14 mouse cellular contexts compared by ENCODE assay signal in the genomic region with DNA sequence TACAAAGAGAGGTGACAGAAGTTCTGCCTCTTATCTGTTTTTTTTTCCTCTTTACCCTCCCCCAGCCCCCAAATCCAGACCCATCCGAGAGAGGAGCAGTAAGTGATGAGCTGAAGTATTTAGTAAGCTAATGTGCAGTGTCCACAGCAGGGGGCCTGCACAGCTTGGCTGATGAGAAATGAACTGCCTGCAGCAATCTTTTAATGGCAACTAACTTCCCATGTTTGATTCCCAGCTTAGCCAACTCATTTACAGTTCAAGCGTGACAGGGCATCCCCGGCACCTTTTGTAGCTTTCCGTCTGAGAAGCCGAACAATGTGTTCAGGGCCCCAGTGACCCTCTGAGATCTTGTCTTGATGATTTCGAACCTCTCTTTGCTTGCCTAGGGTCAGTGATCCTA.
DNase-seq lines count a peak whose midpoint lies in the region; ATAC-seq and TF ChIP-seq lines count a peak whose summit lies in the region.
"Had no signal": no experiment of that assay in that cellular context is flagged by ENCODE, and none has a peak within 500 bp of the region (broad histone marks: within the 10 kb centered on the region; RNA-seq: fewer than 3 reads in every experiment).

No protein-coding gene starts in this region.

- H3K4me3 ChIP-seq in forebrain, embryonic 10.5 days, result no peak overlapping the region
- no peak overlapping the region for H3K4me3 ChIP-seq in forebrain, embryonic 16.5 days (replicated peaks; ENCODE audit: low read length)
- H3K4me3 ChIP-seq in midbrain, embryonic 11.5 days (ENCODE audit: low read depth, low read length), result no peak overlapping the region
- no peak overlapping the region for H3K4me3 ChIP-seq in midbrain, embryonic 15.5 days
- H3K4me3 ChIP-seq in hindbrain, postnatal 0 days (ENCODE audit: low read length), result no peak overlapping the region
- H3K4me3 ChIP-seq: erythroblast, embryonic 14.5 days; limb, embryonic 12.5 days; liver, embryonic 15.5 days had no signal

- no peaks in the 10 kb centered on the region for H3K9me3 ChIP-seq in forebrain, embryonic 10.5 days
- H3K9me3 ChIP-seq in forebrain, embryonic 16.5 days (ENCODE audit: control insufficient read depth, low read length), result no peaks in the 10 kb centered on the region
- no peaks in the 10 kb centered on the region for H3K9me3 ChIP-seq in midbrain, embryonic 11.5 days (ENCODE audit: control insufficient read depth, low read length)
- H3K9me3 ChIP-seq in midbrain, embryonic 15.5 days, result no peaks in the 10 kb centered on the region
- H3K9me3 ChIP-seq in hindbrain, postnatal 0 days (ENCODE audit: low read length), result no peaks in the 10 kb centered on the region
- H3K9me3 ChIP-seq: limb, embryonic 12.5 days; liver, embryonic 15.5 days had no signal

- peaks cover 37% of the 10 kb centered on the region for H3K4me1 ChIP-seq in forebrain, embryonic 10.5 days
- peaks cover 18% of the 10 kb centered on the region for H3K4me1 ChIP-seq in forebrain, embryonic 16.5 days (replicated peaks; ENCODE audit: control insufficient read depth, insufficient read depth, low read length)
- H3K4me1 ChIP-seq in midbrain, embryonic 11.5 days (ENCODE audit: control insufficient read depth, insufficient read depth, low read length), result peaks cover 22% of the 10 kb centered on the region
- H3K4me1 ChIP-seq in midbrain, embryonic 15.5 days, result peaks cover 19% of the 10 kb centered on the region
- H3K4me1 ChIP-seq in hindbrain, postnatal 0 days (ENCODE audit: insufficient read depth, low read length), result no peaks in the 10 kb centered on the region
- H3K4me1 ChIP-seq: liver, embryonic 15.5 days had no signal

- H3K27ac ChIP-seq in forebrain, embryonic 10.5 days, result no peak overlapping the region
- no peak overlapping the region for H3K27ac ChIP-seq in forebrain, embryonic 16.5 days (ENCODE audit: low read length)
- no peak overlapping the region for H3K27ac ChIP-seq in midbrain, embryonic 11.5 days (ENCODE audit: low read depth, low read length)
- no peak overlapping the region for H3K27ac ChIP-seq in midbrain, embryonic 15.5 days
- no peak overlapping the region for H3K27ac ChIP-seq in hindbrain, postnatal 0 days
- H3K27ac ChIP-seq: limb, embryonic 12.5 days; liver, embryonic 15.5 days had no signal

- H3K9ac ChIP-seq in forebrain, embryonic 16.5 days (replicated peaks; ENCODE audit: low read depth, low read length), result no peak overlapping the region
- H3K9ac ChIP-seq in midbrain, embryonic 11.5 days (ENCODE audit: low read length), result no peak overlapping the region
- H3K9ac ChIP-seq in midbrain, embryonic 15.5 days, result no peak overlapping the region
- no peak overlapping the region for H3K9ac ChIP-seq in hindbrain, postnatal 0 days (replicated peaks; ENCODE audit: low read length)
- H3K9ac ChIP-seq: limb, embryonic 12.5 days; liver, embryonic 15.5 days had no signal

- DNase-seq in forebrain, embryonic 10.5 days (ENCODE audit: extremely low spot score, low spot score), result peak; percentile 18
- DNase-seq in midbrain, embryonic 11.5 days (ENCODE audit: low spot score, missing footprints), result peak; percentile 90
- peak; percentile 60 for DNase-seq in hindbrain, postnatal 0 days (ENCODE audit: low spot score)
- no peak for DNase-seq in adrenal gland, postnatal 36 days
- no peak for DNase-seq in heart, adult 9 months (ENCODE audit: low spot score in 2 of 2)
- DNase-seq in liver, result no peak
- DNase-seq: heart, adult 11 months; right cerebral cortex, postnatal 14 days; thymus, postnatal 36 days had no signal

- H3K36me3 ChIP-seq in forebrain, embryonic 10.5 days (replicated peaks), result no peaks in the 10 kb centered on the region
- no peaks in the 10 kb centered on the region for H3K36me3 ChIP-seq in forebrain, embryonic 16.5 days (ENCODE audit: control insufficient read depth, insufficient read depth)
- H3K36me3 ChIP-seq in midbrain, embryonic 11.5 days (ENCODE audit: control insufficient read depth, insufficient read depth, low read length), result no peaks in the 10 kb centered on the region
- H3K36me3 ChIP-seq in midbrain, embryonic 15.5 days (replicated peaks), result no peaks in the 10 kb centered on the region
- no peaks in the 10 kb centered on the region for H3K36me3 ChIP-seq in hindbrain, postnatal 0 days (ENCODE audit: insufficient read depth, low read length)
- H3K36me3 ChIP-seq: limb, embryonic 12.5 days; liver, embryonic 15.5 days had no signal

- no peak for TF ChIP-seq CTCF in hindbrain, postnatal 0 days (IDR thresholded peaks at IDR 0.05; ENCODE audit: low read depth)

- H3K4me2 ChIP-seq in forebrain, embryonic 16.5 days (ENCODE audit: low read length), result no peak overlapping the region
- no peak overlapping the region for H3K4me2 ChIP-seq in midbrain, embryonic 11.5 days
- no peak overlapping the region for H3K4me2 ChIP-seq in midbrain, embryonic 15.5 days
- H3K4me2 ChIP-seq in hindbrain, postnatal 0 days (ENCODE audit: low read depth, low read length), result no peak overlapping the region
- H3K4me2 ChIP-seq: limb, embryonic 12.5 days; liver, embryonic 15.5 days had no signal

- no peak for ATAC-seq in forebrain, embryonic 16.5 days
- ATAC-seq in midbrain, embryonic 11.5 days (ENCODE audit: low FRiP score), result peak; percentile 58
- no peak; the same call in 1 of the 2 replicates for ATAC-seq in midbrain, embryonic 15.5 days (replicated peaks)
- ATAC-seq in hindbrain, postnatal 0 days, result no peak

- 9% methylated on average over 6 of the region's 6 CpGs for WGBS in forebrain, embryonic 10.5 days
- WGBS in forebrain, embryonic 16.5 days, result 10% methylated on average over 6 of the region's 6 CpGs
- 1% methylated on average over 6 of the region's 6 CpGs for WGBS in midbrain, embryonic 11.5 days
- 13% methylated on average over 6 of the region's 6 CpGs for WGBS in midbrain, embryonic 15.5 days
- 24% methylated on average over 6 of the region's 6 CpGs for WGBS in hindbrain, postnatal 0 days

- H3K27me3 ChIP-seq in forebrain, embryonic 10.5 days (ENCODE audit: poor library complexity, severe bottlenecking), result peaks cover 29% of the 10 kb centered on the region
- H3K27me3 ChIP-seq in forebrain, embryonic 16.5 days (replicated peaks; ENCODE audit: control insufficient read depth, insufficient read depth, low read length), result no peaks in the 10 kb centered on the region
- H3K27me3 ChIP-seq in midbrain, embryonic 11.5 days (ENCODE audit: control insufficient read depth, insufficient read depth, low read length), result no peaks in the 10 kb centered on the region
- H3K27me3 ChIP-seq in midbrain, embryonic 15.5 days (replicated peaks), result no peaks in the 10 kb centered on the region
- H3K27me3 ChIP-seq in hindbrain, postnatal 0 days (ENCODE audit: insufficient read depth, low read length), result no peaks in the 10 kb centered on the region
- H3K27me3 ChIP-seq: limb, embryonic 12.5 days; liver, embryonic 15.5 days had no signal

Comparison
In these comparisons a context has a peak if more than half of its experiments do, and no peak if none do; other contexts are left out.
1. DNase-seq: peak in forebrain, embryonic 10.5 days (single experiment), midbrain, embryonic 11.5 days (single experiment) and hindbrain, postnatal 0 days (single experiment); none in adrenal gland, postnatal 36 days (0 of 2), heart, adult 9 months (0 of 2) and liver (single experiment).